Mouse (Mus musculus): ENCODE data around the gene Kif2c.

- no peak for TF ChIP-seq CTCF (IDR thresholded peaks at IDR 0.05; ENCODE audit: borderline replicate concordance, insufficient read depth, low read depth, low read length)
- no peak for TF ChIP-seq POLR2A (IDR thresholded peaks at IDR 0.05; ENCODE audit: borderline replicate concordance, insufficient read depth, low read length)
These were observed 32.2 kb downstream of the Kif2c start for GRCm38 (mm10) chr4:117150212-117150733.

Measured in cerebellum, adult 2 months (tissue).